Mouse (Mus musculus) heart, adult 8-10 months (tissue): Measurements from ENCODE around the gene Dkkl1. TPM values are rescaled to one million over a fixed set of nuclear protein-coding genes. Genes with fewer than 3 reads are reported as not detected.
"Not testable (repeated sequence)": the region's sequence is repeated elsewhere in the genome, so short reads cannot be mapped to it uniquely, and the experiment has no call there.

Experiments used
- DNase-seq: peaks from one replicate; pipeline ENCODE4 v3.0.0; 2022; ENCODE audit warnings: low spot score
- total RNA-seq, 4 experiments: library from RNA; stranded (reverse); gene quantifications; 2 replicates each; pipeline ENCODE4 v1.2.4; 2022

Dkkl1 gene
- total RNA-seq, 4 experiments from 2014 or later: not detected

- DNase-seq: no peak
Measured at GRCm38 (mm10) chr7:45193406-45193805, 18.5 kb downstream of the Dkkl1 start.

- no peak for DNase-seq
Measured at GRCm38 (mm10) chr7:45192585-45193310, 19.2 kb downstream of the Dkkl1 start.

GRCm38 (mm10) chr7:45191803-45192363 is 20.1 kb downstream of the Dkkl1 start:
- no peak for DNase-seq

GRCm38 (mm10) chr7:45191161-45191560 is 20.8 kb downstream of the Dkkl1 start:
- DNase-seq: no peak

GRCm38 (mm10) chr7:45190186-45190585 is 21.8 kb downstream of the Dkkl1 start:
- no peak for DNase-seq

- no peak for DNase-seq
Measured at GRCm38 (mm10) chr7:45189600-45189999, 22.3 kb downstream of the Dkkl1 start.

- no peak for DNase-seq
Measured at GRCm38 (mm10) chr7:45185921-45186320, 26.0 kb downstream of the Dkkl1 start.

GRCm38 (mm10) chr7:45183672-45184071 is 28.3 kb downstream of the Dkkl1 start:
- DNase-seq: no peak

- no peak for DNase-seq
Measured at GRCm38 (mm10) chr7:45182606-45183005, 29.3 kb downstream of the Dkkl1 start.

- peak; percentile 88 for DNase-seq
Measured at GRCm38 (mm10) chr7:45182199-45182601, 29.7 kb downstream of the Dkkl1 start.

- no peak for DNase-seq
Measured at GRCm38 (mm10) chr7:45181540-45181939, 30.4 kb downstream of the Dkkl1 start.

- no peak for DNase-seq
Measured at GRCm38 (mm10) chr7:45180896-45181477, 31.0 kb downstream of the Dkkl1 start, which contains the start of gene Pth2. TSS of gene Pth2 (plus strand) at chr7:45180995.

- DNase-seq: no peak
Measured at GRCm38 (mm10) chr7:45179469-45179868, 32.5 kb downstream of the Dkkl1 start, which contains the start of gene Gfy. TSS of gene Gfy (minus strand) at chr7:45179569.

- DNase-seq: no peak
Measured at GRCm38 (mm10) chr7:45178550-45178949, 33.4 kb downstream of the Dkkl1 start.

- no peak for DNase-seq
Measured at GRCm38 (mm10) chr7:45176356-45176755, 35.6 kb downstream of the Dkkl1 start.

- DNase-seq: no peak
Measured at GRCm38 (mm10) chr7:45175929-45176328, 36.0 kb downstream of the Dkkl1 start.

GRCm38 (mm10) chr7:45175398-45175797 is 36.5 kb downstream of the Dkkl1 start:
- DNase-seq: no peak

GRCm38 (mm10) chr7:45174567-45175280 is 37.2 kb downstream of the Dkkl1 start:
- no peak for DNase-seq

- DNase-seq: not testable (repeated sequence)
Measured at GRCm38 (mm10) chr7:45173772-45174171, 38.2 kb downstream of the Dkkl1 start.

GRCm38 (mm10) chr7:45172974-45173373 is 39.0 kb downstream of the Dkkl1 start:
- no peak for DNase-seq

GRCm38 (mm10) chr7:45169495-45169894 is 42.5 kb downstream of the Dkkl1 start:
- DNase-seq: no peak

GRCm38 (mm10) chr7:45168656-45169055 is 43.3 kb downstream of the Dkkl1 start:
- no peak for DNase-seq
